Mouse (Mus musculus) lung, postnatal 0 days (tissue): Measurements from ENCODE around the gene Otud7b.

Source experiments
- CTCF ChIP-seq: IDR thresholded peaks from 2 replicates; pipeline ENCODE4 v1.5.1; 2016; ENCODE audit warnings: antibody characterized with exemption, mild to moderate bottlenecking
- EP300 ChIP-seq: IDR thresholded peaks from 2 replicates; pipeline ENCODE4 v1.6.1; 2016; ENCODE audit warnings: antibody characterized with exemption, mild to moderate bottlenecking, control low read depth

DNA sequence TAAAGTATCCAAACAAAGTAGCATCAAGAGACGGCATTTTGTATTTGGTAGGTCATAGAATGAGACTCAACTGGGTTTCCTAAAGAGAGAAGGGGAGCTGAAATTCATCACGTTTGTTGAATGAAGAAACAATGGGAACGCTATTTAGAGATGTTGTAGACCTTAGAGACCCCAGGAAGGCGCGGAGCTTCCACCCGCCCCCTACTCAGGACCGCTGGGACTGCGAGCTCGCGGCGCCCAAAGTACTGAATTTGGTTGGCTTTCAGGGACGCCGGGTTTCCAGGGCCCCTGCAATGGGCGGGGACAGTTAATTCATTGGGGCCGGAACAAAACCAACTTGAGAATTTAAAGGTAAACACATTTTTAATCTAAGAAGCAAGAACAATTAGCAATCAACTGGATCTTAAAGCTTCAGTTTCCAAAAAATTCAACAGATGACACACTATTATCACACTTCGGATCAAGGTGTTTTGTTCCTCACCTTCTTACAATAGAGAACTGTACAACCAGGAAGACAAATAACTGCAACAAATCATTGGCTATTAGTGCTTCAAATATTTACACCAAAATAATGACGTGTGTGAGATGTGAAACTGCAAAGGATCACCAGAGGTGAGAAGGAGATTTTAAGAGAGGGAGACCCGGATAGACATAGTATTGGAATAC, 46.0 kb upstream of the Otud7b start, which contains the start of gene Vps45:
- no peak for TF ChIP-seq EP300
- TF ChIP-seq CTCF, result no peak
